Mouse (Mus musculus): Measurements from ENCODE around the gene Fam234b.

Gene Fam234b

GRCm38 (mm10) chr6:135275231-135275630 lies 77.5 kb downstream of the Fam234b start:
- peak; percentile 24 for DNase-seq

- DNase-seq, result peak; percentile 76
Measured at GRCm38 (mm10) chr6:135276474-135277295, 78.9 kb downstream of the Fam234b start.

GRCm38 (mm10) chr6:135278302-135278701 lies 80.5 kb downstream of the Fam234b start:
- DNase-seq, result peak; percentile 3

- peak; percentile 49 for DNase-seq
Measured at GRCm38 (mm10) chr6:135279286-135279685, 81.5 kb downstream of the Fam234b start.

- peak; percentile 70 for DNase-seq
Measured at GRCm38 (mm10) chr6:135279856-135280255, 82.1 kb downstream of the Fam234b start.

- DNase-seq, result no peak
Measured at GRCm38 (mm10) chr6:135292391-135292790, 94.6 kb downstream of the Fam234b start.

- no peak for DNase-seq
Measured at GRCm38 (mm10) chr6:135294150-135294549, 96.4 kb downstream of the Fam234b start.
